Mouse (Mus musculus): ENCODE measurements at regions not wholly inside any gene's neighbourhood (a gene's known extent, or its start where the extent isn't known, plus 50 kb on each side); places are given as distances from the start of the nearest gene placed in this dataset.

DNA sequence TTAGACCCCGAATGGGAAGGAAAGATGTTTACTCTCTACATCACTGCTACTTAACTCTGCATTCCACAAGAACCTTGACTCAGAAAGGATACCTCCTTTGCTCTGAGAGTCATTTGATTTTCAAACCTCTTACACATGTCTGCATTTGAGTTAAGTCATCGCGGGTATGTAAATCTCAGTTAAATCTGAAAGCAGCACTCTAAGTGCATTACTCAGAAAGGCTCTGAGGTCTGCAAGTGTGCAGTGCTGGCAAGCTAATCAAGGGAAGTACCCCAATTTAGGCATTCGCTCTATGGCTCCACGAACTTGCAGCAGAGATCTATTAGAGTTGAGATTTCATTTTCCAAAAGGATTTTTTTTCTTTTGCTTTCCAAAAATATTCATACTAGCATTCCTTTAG is 538.2 kb downstream of the Nfib start:
- Histone ChIP-seq H3K9me3 (replicated peaks; ENCODE audit: insufficient read depth, low read length) (no peaks in the 10 kb centered on the region), H3K27me3 (ENCODE audit: control insufficient read depth in 1 of 2, insufficient read depth in 2 of 2, low read length in 2 of 2) (no peaks in the 10 kb centered on the region), H3K79me2 (ENCODE audit: control insufficient read depth, insufficient read depth, low read length, poor library complexity) (no peaks in the 10 kb centered on the region), H3K4me1 (ENCODE audit: control insufficient read depth in 1 of 2, insufficient read depth in 2 of 2, low read length in 2 of 2) (no peaks in the 10 kb centered on the region), H3K27ac (ENCODE audit: control insufficient read depth, low read depth, low read length) (no peak overlapping the region), H3K9ac (ENCODE audit: control insufficient read depth, low read depth, low read length, poor library complexity, severe bottlenecking) (no peak overlapping the region), H3K4me3 (ENCODE audit: control insufficient read depth in 1 of 2, insufficient read depth in 1 of 2, low read depth in 2 of 2, low read length in 2 of 2) (no peak overlapping the region), H3K36me3 (ENCODE audit: control insufficient read depth in 1 of 2, insufficient read depth in 2 of 2, low read length in 2 of 2) (no peaks in the 10 kb centered on the region)
- DNase-seq (ENCODE audit: low read depth, low spot score), result no peak
- TF ChIP-seq ELF1 (IDR thresholded peaks at IDR 0.05; ENCODE audit: low read depth, low read length) (no peak), ZC3H11A (IDR thresholded peaks at IDR 0.05; ENCODE audit: low read depth, low read length) (no peak), CHD2 (IDR thresholded peaks at IDR 0.05; ENCODE audit: low read length) (no peak), MXI1 (IDR thresholded peaks at IDR 0.05; ENCODE audit: low read depth, low read length) (no peak), E2F4 (IDR thresholded peaks at IDR 0.05; ENCODE audit: borderline replicate concordance, low read depth, low read length) (no peak), GABPA (IDR thresholded peaks at IDR 0.05; ENCODE audit: low read depth, low read length) (no peak), POLR2AphosphoS5 (IDR thresholded peaks at IDR 0.05; ENCODE audit: borderline replicate concordance, low read depth, low read length) (no peak), EP300 (IDR thresholded peaks at IDR 0.05; ENCODE audit: low read depth in 1 of 2, low read length in 2 of 2) (no peak), KAT2A (conservative IDR thresholded peaks at IDR 0.05; ENCODE audit: low read depth, low read length) (no peak), SMC3 (IDR thresholded peaks at IDR 0.05; ENCODE audit: low read depth, low read length) (no peak), NELFE (IDR thresholded peaks at IDR 0.05; ENCODE audit: low read depth, low read length) (no peak), ETS1 (IDR thresholded peaks at IDR 0.05; ENCODE audit: low read depth, low read length) (no peak)

DNA sequence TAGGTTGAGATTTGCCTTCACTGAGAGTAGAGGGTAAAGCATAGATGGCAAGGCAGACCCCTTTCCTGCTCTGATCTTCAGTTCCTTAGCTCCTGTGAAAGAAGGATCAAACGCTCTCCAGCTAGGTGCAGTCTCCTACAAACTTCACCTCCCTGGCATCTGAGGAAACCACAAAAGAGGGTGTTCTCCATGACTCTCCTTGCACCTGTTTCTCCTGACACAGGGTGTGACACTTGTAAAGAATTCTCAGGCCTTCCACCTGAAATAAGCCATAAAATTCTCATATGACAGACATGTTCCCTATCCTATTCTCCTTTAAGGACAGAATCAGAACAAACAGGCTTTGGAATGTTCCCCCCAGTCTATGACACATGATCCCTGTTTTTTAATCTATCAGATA is 538.7 kb downstream of the Nfib start:
- no peak for TF ChIP-seq TBP (IDR thresholded peaks at IDR 0.05; ENCODE audit: low read depth, low read length)
- no peak for TF ChIP-seq JUND (IDR thresholded peaks at IDR 0.05; ENCODE audit: low read depth, low read length)
- TF ChIP-seq POLR2AphosphoS2 (IDR thresholded peaks at IDR 0.05; ENCODE audit: low read length), result no peak
- TF ChIP-seq UBTF (IDR thresholded peaks at IDR 0.05; ENCODE audit: borderline replicate concordance, insufficient read depth, low read depth, low read length), result no peak
- TF ChIP-seq MYC (IDR thresholded peaks at IDR 0.05; ENCODE audit: low read depth, low read length), result no peak
- no peak for TF ChIP-seq RCOR1 (IDR thresholded peaks at IDR 0.05; ENCODE audit: low read depth, low read length)
- no peak for TF ChIP-seq EP300 (IDR thresholded peaks at IDR 0.05; ENCODE audit: low read depth in 1 of 2, low read length in 2 of 2)
- TF ChIP-seq CHD1 (IDR thresholded peaks at IDR 0.05; ENCODE audit: low read depth, low read length), result no peak
- no peak for TF ChIP-seq SIN3A (IDR thresholded peaks at IDR 0.05; ENCODE audit: low read length)
- TF ChIP-seq TCF12 (IDR thresholded peaks at IDR 0.05; ENCODE audit: low read depth, low read length), result no peak
- no peak for TF ChIP-seq MXI1 (IDR thresholded peaks at IDR 0.05; ENCODE audit: low read depth, low read length)
- no peak for TF ChIP-seq TAL1 (IDR thresholded peaks at IDR 0.05; ENCODE audit: low read length)
- no peak for TF ChIP-seq NRF1 (IDR thresholded peaks at IDR 0.05; ENCODE audit: insufficient read depth, low read depth, low read length, poor library complexity, severe bottlenecking)
- no peak for TF ChIP-seq ETS1 (IDR thresholded peaks at IDR 0.05; ENCODE audit: low read depth, low read length)
- TF ChIP-seq USF1 (IDR thresholded peaks at IDR 0.05; ENCODE audit: low read depth, low read length), result no peak
- TF ChIP-seq KAT2A (conservative IDR thresholded peaks at IDR 0.05; ENCODE audit: low read depth, low read length), result no peak
- DNase-seq (ENCODE audit: low read depth, low spot score), result no peak
- no peaks in the 10 kb centered on the region for H3K36me3 ChIP-seq (ENCODE audit: control insufficient read depth in 1 of 2, insufficient read depth in 2 of 2, low read length in 2 of 2)
- H3K4me3 ChIP-seq (ENCODE audit: control insufficient read depth in 1 of 2, insufficient read depth in 1 of 2, low read depth in 2 of 2, low read length in 2 of 2), result no peak overlapping the region
- H3K9ac ChIP-seq (ENCODE audit: control insufficient read depth, low read depth, low read length, poor library complexity, severe bottlenecking), result no peak overlapping the region
- H3K9me3 ChIP-seq (replicated peaks; ENCODE audit: insufficient read depth, low read length), result no peaks in the 10 kb centered on the region
- H3K79me2 ChIP-seq (ENCODE audit: control insufficient read depth, insufficient read depth, low read length, poor library complexity), result no peaks in the 10 kb centered on the region
- H3K27me3 ChIP-seq (ENCODE audit: control insufficient read depth in 1 of 2, insufficient read depth in 2 of 2, low read length in 2 of 2), result no peaks in the 10 kb centered on the region
- no peaks in the 10 kb centered on the region for H3K4me1 ChIP-seq (ENCODE audit: control insufficient read depth in 1 of 2, insufficient read depth in 2 of 2, low read length in 2 of 2)
- H3K27ac ChIP-seq (ENCODE audit: control insufficient read depth, low read depth, low read length), result no peak overlapping the region

All from MEL (cell line).